Mouse (Mus musculus) stomach, postnatal 0 days (tissue): ENCODE measurements around the gene Sugct. TPM values are rescaled to one million over a fixed set of nuclear protein-coding genes. Genes with fewer than 3 reads are reported as not detected.

Experiments used
- ATAC-seq: fragments of 200-750 bp; cut with Nextera tagmentation; 2 replicates; pipeline ENCODE4 v1.8.0; 2017; ENCODE audit not compliant: low FRiP score, low TSS enrichment
- DNase-seq: peaks from one replicate; pipeline ENCODE4 v3.0.0-alpha.2; 2016; ENCODE audit warnings: low spot score
- H3K27ac ChIP-seq: fragments of 300-500 bp; sonication (generic); replicated peaks from 2 replicates; pipeline ENCODE4 v1.5.1; 2014; ENCODE audit warnings: mild to moderate bottlenecking, control low read depth
- H3K27me3 ChIP-seq: fragments of 300-500 bp; sonication (generic); 2 replicates; pipeline ENCODE4 v1.6.1; 2014; ENCODE audit warnings: low read length; ENCODE audit not compliant: control insufficient read depth, insufficient read depth
- H3K36me3 ChIP-seq: fragments of 300-500 bp; sonication (generic); 2 replicates; pipeline ENCODE4 v1.6.1; 2014; ENCODE audit warnings: low read length, mixed read lengths; ENCODE audit not compliant: control insufficient read depth, insufficient read depth
- H3K4me1 ChIP-seq: fragments of 300-500 bp; sonication (generic); replicated peaks from 2 replicates; pipeline ENCODE4 v1.6.1; 2014; ENCODE audit warnings: antibody characterized with exemption; ENCODE audit not compliant: control insufficient read depth, insufficient read depth
- H3K4me2 ChIP-seq: fragments of 300-500 bp; sonication (generic); replicated peaks from 2 replicates; pipeline ENCODE4 v1.6.1; 2014; ENCODE audit warnings: low read depth, mild to moderate bottlenecking, control low read depth, moderate library complexity
- H3K4me3 ChIP-seq: fragments of 300-500 bp; sonication (generic); 2 replicates; pipeline ENCODE4 v1.5.1; 2014; ENCODE audit warnings: low read depth, low read length, control low read depth
- H3K9ac ChIP-seq: fragments of 300-500 bp; sonication (generic); 2 replicates; pipeline ENCODE4 v1.6.1; 2014; ENCODE audit warnings: mild to moderate bottlenecking, low read length, control low read depth, mixed read lengths
- H3K9me3 ChIP-seq: fragments of 300-500 bp; sonication (generic); 2 replicates; pipeline ENCODE4 v1.6.1; 2016; ENCODE audit warnings: low read length; ENCODE audit not compliant: control insufficient read depth
- CTCF ChIP-seq: IDR thresholded peaks from 2 replicates; pipeline ENCODE4 v1.5.1; 2016; ENCODE audit warnings: antibody characterized with exemption, low read depth, mild to moderate bottlenecking, moderate library complexity
- EP300 ChIP-seq: optimal IDR thresholded peaks from 2 replicates; pipeline ENCODE3; 2016; ENCODE audit warnings: antibody characterized with exemption
- WGBS: fragments of 180-500 bp; shearing (Covaris S2); extraction: QIAGEN DNeasy Blood & Tissue Kit; methylation state at CpG from one replicate; pipeline ENCODE4 v1.1.7; 2014; 5-methylcytosine and 5-hydroxymethylcytosine counted together
- polyA plus RNA-seq: library from polyadenylated mRNA; unstranded; fragments of >200 nt; fragmentation: Nextera tagmentation; extraction: Ambion mirVana; gene quantifications from 2 replicates; pipeline ENCODE4 v1.2.1, GENCODE M21; 2015

Sugct gene
- polyA plus RNA-seq, 1 experiment from 2014 or later = 6.1 TPM

- DNase-seq (no peak), ATAC-seq (no peak)
- no peak overlapping the region for H3K9ac ChIP-seq
- H3K27me3 ChIP-seq = no peaks in the 10 kb centered on the region
- H3K4me2 ChIP-seq = no peak overlapping the region
- H3K27ac ChIP-seq = no peak overlapping the region
- 60% methylated on average over 2 of the region's 2 CpGs for WGBS
- TF ChIP-seq CTCF = no peak
- no peak for TF ChIP-seq EP300
- H3K9me3 ChIP-seq = no peaks in the 10 kb centered on the region
- H3K4me3 ChIP-seq = no peak overlapping the region
- no peaks in the 10 kb centered on the region for H3K4me1 ChIP-seq
- H3K36me3 ChIP-seq = no peaks in the 10 kb centered on the region
These were observed 613.7 kb downstream of the Sugct start for GRCm38 (mm10) chr13:17081618-17082017.

- no peak for ATAC-seq
- no peak for DNase-seq
- Histone ChIP-seq H3K36me3 (no peaks in the 10 kb centered on the region), H3K4me2 (no peak overlapping the region), H3K27ac (no peak overlapping the region), H3K9ac (no peak overlapping the region), H3K4me3 (no peak overlapping the region), H3K9me3 (no peaks in the 10 kb centered on the region), H3K27me3 (no peaks in the 10 kb centered on the region), H3K4me1 (no peaks in the 10 kb centered on the region)
- 79% methylated on average over 3 of the region's 3 CpGs for WGBS
- TF ChIP-seq EP300 = no peak
- TF ChIP-seq CTCF = no peak
These were observed 629.8 kb downstream of the Sugct start for GRCm38 (mm10) chr13:17065552-17065951.

- H3K36me3 ChIP-seq = no peaks in the 10 kb centered on the region
- H3K27ac ChIP-seq = no peak overlapping the region
- no peaks in the 10 kb centered on the region for H3K4me1 ChIP-seq
- H3K27me3 ChIP-seq = no peaks in the 10 kb centered on the region
- 90% methylated on average over 2 of the region's 2 CpGs for WGBS
- no peaks in the 10 kb centered on the region for H3K9me3 ChIP-seq
- DNase-seq (no peak), ATAC-seq (no peak)
- H3K4me3 ChIP-seq = no peak overlapping the region
- TF ChIP-seq CTCF (no peak), EP300 (no peak)
- no peak overlapping the region for H3K4me2 ChIP-seq
- H3K9ac ChIP-seq = no peak overlapping the region
These were observed 638.7 kb downstream of the Sugct start for GRCm38 (mm10) chr13:17056650-17057049.

GRCm38 (mm10) chr13:17043426-17044224, 651.7 kb downstream of the Sugct start:
- ATAC-seq (no peak), DNase-seq (no peak)
- TF ChIP-seq CTCF = no peak
- TF ChIP-seq EP300 = no peak

GRCm38 (mm10) chr13:17042332-17042731, 653.0 kb downstream of the Sugct start:
- no peak for ATAC-seq
- no peaks in the 10 kb centered on the region for H3K27me3 ChIP-seq
- DNase-seq = no peak
- no peak overlapping the region for H3K27ac ChIP-seq
- H3K36me3 ChIP-seq = no peaks in the 10 kb centered on the region
- H3K9me3 ChIP-seq = no peaks in the 10 kb centered on the region
- TF ChIP-seq EP300 = no peak
- TF ChIP-seq CTCF = no peak
- H3K4me2 ChIP-seq = no peak overlapping the region
- WGBS = 67% methylated on average over 2 of the region's 2 CpGs
- H3K4me1 ChIP-seq = no peaks in the 10 kb centered on the region
- H3K9ac ChIP-seq = no peak overlapping the region
- no peak overlapping the region for H3K4me3 ChIP-seq

More at GRCm38 (mm10) chr13:17043426-17044224, 651.7 kb downstream of the Sugct start:
- H3K4me1 ChIP-seq = no peaks in the 10 kb centered on the region
- 68% methylated on average over 3 of the region's 3 CpGs for WGBS
- no peaks in the 10 kb centered on the region for H3K27me3 ChIP-seq
- no peak overlapping the region for H3K27ac ChIP-seq
- H3K9ac ChIP-seq = no peak overlapping the region
- no peaks in the 10 kb centered on the region for H3K9me3 ChIP-seq
- H3K4me3 ChIP-seq = no peak overlapping the region
- no peak overlapping the region for H3K4me2 ChIP-seq
- no peaks in the 10 kb centered on the region for H3K36me3 ChIP-seq

GRCm38 (mm10) chr13:17039727-17040126, 655.6 kb downstream of the Sugct start:
- no peak overlapping the region for H3K4me3 ChIP-seq
- no peaks in the 10 kb centered on the region for H3K9me3 ChIP-seq
- no peak for ATAC-seq
- no peak overlapping the region for H3K9ac ChIP-seq
- H3K27me3 ChIP-seq = no peaks in the 10 kb centered on the region
- WGBS = 72% methylated on average over 2 of the region's 2 CpGs
- no peak overlapping the region for H3K4me2 ChIP-seq
- no peaks in the 10 kb centered on the region for H3K36me3 ChIP-seq
- TF ChIP-seq CTCF (peak; percentile 57), EP300 (no peak)
- no peak for DNase-seq
- no peaks in the 10 kb centered on the region for H3K4me1 ChIP-seq
- no peak overlapping the region for H3K27ac ChIP-seq
